Comparison of ENCODE assay signal across 11 mouse cellular contexts in genomic region chr12:72237251-72237650, GRCm38 (mm10). TPM values are rescaled to one million over a fixed set of nuclear protein-coding genes. Genes with fewer than 3 reads are reported as not detected.
DNase-seq lines count a peak whose midpoint lies in the region; ATAC-seq and TF ChIP-seq lines count a peak whose summit lies in the region.
"Had no signal": no experiment of that assay in that cellular context is flagged by ENCODE, and none has a peak within 500 bp of the region (broad histone marks: within the 10 kb centered on the region; RNA-seq: fewer than 3 reads in every experiment).

No protein-coding gene starts in this region.

- H3K4me3 ChIP-seq in heart, embryonic 14.5 days (ENCODE audit: control insufficient read depth in 1 of 2, insufficient read depth in 1 of 2, low read depth in 1 of 2, low read length in 2 of 2), result peak overlapping the region in 1 of 2 experiments; percentile 52; a peak in 2 of 4 replicates
- H3K4me3 ChIP-seq in E14TG2a.4 (replicated peaks; ENCODE audit: low read length), result peak overlapping the region; percentile 82
- 0 out of 2 replicates have a peak overlapping the region, but pooled peaks have one; percentile 76 for H3K4me3 ChIP-seq in forebrain, embryonic 13.5 days
- H3K4me3 ChIP-seq in limb, embryonic 13.5 days, result peak overlapping the region; percentile 53

- peak overlapping the region; percentile 91 for H3K4me2 ChIP-seq in heart, embryonic 14.5 days (ENCODE audit: low read length)
- peak overlapping the region; percentile 67 for H3K4me2 ChIP-seq in forebrain, embryonic 13.5 days
- H3K4me2 ChIP-seq in limb, embryonic 13.5 days (replicated peaks), result peak overlapping the region; percentile 90

- H3K4me1 ChIP-seq in heart, embryonic 14.5 days (ENCODE audit: control insufficient read depth in 2 of 2, insufficient read depth in 2 of 2, low read length in 2 of 2), result peaks cover 2 to 7% of the 10 kb centered on the region in 2 experiments; a peak in 1 of 4 replicates
- peaks cover 16% of the 10 kb centered on the region for H3K4me1 ChIP-seq in E14TG2a.4 (replicated peaks; ENCODE audit: low read depth, low read length)
- peaks cover 67% of the 10 kb centered on the region for H3K4me1 ChIP-seq in forebrain, embryonic 13.5 days
- peaks cover 5% of the 10 kb centered on the region; the same call in 1 of the 2 replicates for H3K4me1 ChIP-seq in limb, embryonic 13.5 days

- H3K9ac ChIP-seq in heart, embryonic 14.5 days (ENCODE audit: low read length), result peak overlapping the region; percentile 62; the same call in 1 of the 2 replicates
- H3K9ac ChIP-seq in forebrain, embryonic 13.5 days, result peak overlapping the region; percentile 95; the same call in 1 of the 2 replicates
- no peak overlapping the region for H3K9ac ChIP-seq in limb, embryonic 13.5 days

- TF ChIP-seq CTCF in E14TG2a.4 (conservative IDR thresholded peaks at IDR 0.05; ENCODE audit: low read length), result no peak

- no peaks in the 10 kb centered on the region for H3K9me3 ChIP-seq in heart, embryonic 14.5 days (ENCODE audit: control insufficient read depth, low read length)
- H3K9me3 ChIP-seq in E14TG2a.4 (ENCODE audit: low read length), result peaks cover 25% of the 10 kb centered on the region
- no peaks in the 10 kb centered on the region for H3K9me3 ChIP-seq in forebrain, embryonic 13.5 days (replicated peaks)
- H3K9me3 ChIP-seq in limb, embryonic 13.5 days, result no peaks in the 10 kb centered on the region

- no peak for ATAC-seq in heart, embryonic 14.5 days (ENCODE audit: insufficient number of reproducible peaks, insufficient read depth, low FRiP score, low read depth)
- no peak for ATAC-seq in forebrain, embryonic 13.5 days
- ATAC-seq in limb, embryonic 13.5 days (ENCODE audit: low FRiP score, low read depth), result no peak
- ATAC-seq in frontal cortex, adult (ENCODE audit: low TSS enrichment), result no peak
- ATAC-seq: activated CD4-positive, CD25-positive, alpha-beta regulatory T cell, adult 4 months had no signal

- peaks cover 27% of the 10 kb centered on the region for H3K27me3 ChIP-seq in heart, embryonic 14.5 days (ENCODE audit: control insufficient read depth, insufficient read depth, low read length)
- peaks cover 25% of the 10 kb centered on the region for H3K27me3 ChIP-seq in E14TG2a.4 (ENCODE audit: insufficient read depth, low read length)
- peaks cover 2% of the 10 kb centered on the region; the same call in 1 of the 2 replicates for H3K27me3 ChIP-seq in forebrain, embryonic 13.5 days
- peaks cover 43% of the 10 kb centered on the region for H3K27me3 ChIP-seq in limb, embryonic 13.5 days

- H3K36me3 ChIP-seq in heart, embryonic 14.5 days (ENCODE audit: control insufficient read depth, insufficient read depth, low read length), result no peaks in the 10 kb centered on the region
- no peaks in the 10 kb centered on the region for H3K36me3 ChIP-seq in E14TG2a.4 (ENCODE audit: insufficient read depth, low read length)
- 0 out of 2 replicates have a peak, but pooled peaks cover 5% of the 10 kb centered on the region for H3K36me3 ChIP-seq in forebrain, embryonic 13.5 days (ENCODE audit: poor library complexity, severe bottlenecking)
- no peaks in the 10 kb centered on the region for H3K36me3 ChIP-seq in limb, embryonic 13.5 days

- H3K27ac ChIP-seq in heart, embryonic 14.5 days (replicated peaks in 1 of 2; ENCODE audit: control insufficient read depth in 1 of 2, insufficient read depth in 1 of 2, low read depth in 2 of 2, low read length in 2 of 2), result no peak overlapping the region
- no peak overlapping the region for H3K27ac ChIP-seq in forebrain, embryonic 13.5 days
- no peak overlapping the region for H3K27ac ChIP-seq in limb, embryonic 13.5 days

- DNase-seq in heart, adult 9 months (ENCODE audit: low spot score in 2 of 2), result no peak
- DNase-seq in yolk sac, embryonic 10.5 days (ENCODE audit: low spot score), result no peak
- DNase-seq in T-cell, adult 2 months (ENCODE audit: low spot score), result no peak
- DNase-seq: lung, adult 2 months had no signal

- WGBS in heart, embryonic 14.5 days, result 22% methylated on average over 2 of the region's 2 CpGs
- WGBS in forebrain, embryonic 13.5 days, result 81% methylated on average over 2 of the region's 2 CpGs
- 80% methylated on average over 2 of the region's 2 CpGs for WGBS in limb, embryonic 13.5 days

RNA-seq across cellular contexts. Expression of gene Ccdc175, which starts 52.4 kb away (rescaled TPM):
- polyA plus RNA-seq in heart, embryonic 14.5 days (2014; fragmentation: Nextera tagmentation; extraction: Ambion mirVana), result not detected in 2 replicates
- 0.06 TPM in 1 of 2 replicates, not detected in the other for polyA plus RNA-seq in forebrain, embryonic 13.5 days (2015; fragmentation: Nextera tagmentation; extraction: Ambion mirVana)
- polyA plus RNA-seq in limb, embryonic 13.5 days (2015; fragmentation: Nextera tagmentation; extraction: Ambion mirVana), result not detected in 2 replicates
- polyA plus RNA-seq: activated CD4-positive, CD25-positive, alpha-beta regulatory T cell, adult 4 months; large intestine, adult 2 months; lung, adult 2 months had no signal
